Mouse (Mus musculus) thymus, postnatal 0 days (tissue): Measurements from ENCODE around the gene Med21. TPM values are rescaled to one million over a fixed set of nuclear protein-coding genes. Genes with fewer than 3 reads are reported as not detected.

Experiments used
- DNase-seq: peaks from one replicate; pipeline ENCODE4 v3.0.0-alpha.2; 2015; ENCODE audit warnings: low spot score
- polyA plus RNA-seq: library from polyadenylated mRNA; unstranded; fragments of >200 nt; fragmentation: Nextera tagmentation; extraction: Ambion mirVana; gene quantifications from 2 replicates; pipeline ENCODE4 v1.2.1, GENCODE M21; 2015

Gene Med21
- polyA plus RNA-seq, 1 experiment from 2014 or later = 115 TPM

DNA sequence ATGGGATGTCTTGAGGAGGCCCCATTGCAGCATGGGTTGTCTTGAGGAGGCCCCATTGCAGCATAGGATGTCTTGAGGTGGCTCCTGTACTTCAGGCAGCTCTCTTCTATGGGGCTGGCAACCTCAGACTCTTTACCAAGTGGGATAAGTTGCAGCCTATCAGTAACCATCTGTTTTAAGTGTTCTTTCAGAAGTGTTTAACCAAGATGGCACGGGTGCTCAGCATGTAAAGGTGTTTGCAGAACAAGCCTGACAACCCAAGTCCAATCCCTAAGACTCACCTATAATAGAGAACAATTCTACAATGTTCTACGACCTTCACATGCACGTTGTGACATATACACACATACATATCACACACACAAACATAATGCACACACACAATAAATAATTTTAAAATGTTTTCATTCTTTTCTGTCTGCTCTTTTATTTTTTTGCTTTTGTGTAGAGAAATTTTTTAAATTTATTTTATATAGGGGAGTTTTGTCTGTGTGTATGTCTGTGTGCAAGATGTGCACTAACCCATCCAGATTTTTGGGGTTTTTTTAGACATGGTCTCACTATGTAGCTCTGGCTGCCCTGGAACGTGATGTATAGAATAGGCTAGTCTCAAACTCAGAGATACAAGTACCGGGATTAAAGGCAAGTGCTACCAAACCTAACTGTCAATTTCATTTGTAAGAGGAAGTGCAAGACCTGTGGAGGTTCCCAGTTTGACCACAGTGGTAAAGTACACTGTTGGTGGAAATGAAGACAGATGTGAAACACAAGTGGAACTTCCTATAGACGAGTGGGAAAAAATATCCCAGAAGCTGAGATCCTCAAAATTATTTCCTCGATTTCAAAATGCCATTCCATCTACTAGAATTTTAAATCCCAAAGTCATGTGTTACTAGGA lies 2.0 kb upstream of the Med21 start:
- DNase-seq = no peak

DNA sequence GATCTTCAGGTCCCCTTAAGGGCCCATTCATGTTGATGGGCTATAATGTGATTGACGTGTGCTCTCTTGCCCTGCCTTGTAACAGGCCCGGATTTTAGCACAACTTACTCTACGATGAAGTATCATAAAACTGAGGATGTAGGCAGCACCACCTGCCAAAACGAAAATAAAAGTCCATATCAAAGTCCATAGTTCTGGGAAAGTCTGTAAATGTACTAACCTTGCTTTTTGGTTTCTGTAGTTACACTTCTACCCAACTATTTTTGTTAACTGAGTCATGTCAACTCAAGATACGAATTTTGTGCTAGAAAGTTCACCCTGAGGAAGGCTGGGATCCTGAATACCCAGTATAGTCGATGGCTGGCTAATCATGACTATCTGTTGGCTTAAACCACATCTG lies 1.4 kb upstream of the Med21 start:
- DNase-seq = no peak

GRCm38 (mm10) chr6:146641621-146642210 lies 631 bp upstream of the Med21 start:
- DNase-seq = no peak

GRCm38 (mm10) chr6:146643184-146643570 lies 830 bp downstream of the Med21 start:
- no peak for DNase-seq

DNA sequence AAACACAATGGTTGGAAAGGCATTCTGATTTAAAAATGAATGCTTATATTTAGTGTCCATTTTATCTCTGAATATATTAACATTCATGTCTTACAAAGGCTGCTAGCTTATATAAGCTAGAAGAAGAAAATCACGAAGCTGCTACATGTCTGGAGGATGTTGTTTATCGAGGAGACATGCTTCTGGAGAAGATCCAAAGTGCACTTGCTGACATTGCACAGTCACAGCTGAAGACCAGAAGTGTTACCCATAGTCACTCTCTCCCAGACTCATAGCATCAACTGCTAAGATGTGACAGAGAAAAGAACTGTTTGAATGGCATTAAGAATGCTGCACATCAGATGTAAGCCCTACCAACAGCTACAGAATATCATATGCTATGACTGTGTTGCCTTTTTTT lies 7.7 kb downstream of the Med21 start:
- no peak for DNase-seq

- no peak for DNase-seq
Measured at GRCm38 (mm10) chr6:146651431-146651830, 9.1 kb downstream of the Med21 start.

DNA sequence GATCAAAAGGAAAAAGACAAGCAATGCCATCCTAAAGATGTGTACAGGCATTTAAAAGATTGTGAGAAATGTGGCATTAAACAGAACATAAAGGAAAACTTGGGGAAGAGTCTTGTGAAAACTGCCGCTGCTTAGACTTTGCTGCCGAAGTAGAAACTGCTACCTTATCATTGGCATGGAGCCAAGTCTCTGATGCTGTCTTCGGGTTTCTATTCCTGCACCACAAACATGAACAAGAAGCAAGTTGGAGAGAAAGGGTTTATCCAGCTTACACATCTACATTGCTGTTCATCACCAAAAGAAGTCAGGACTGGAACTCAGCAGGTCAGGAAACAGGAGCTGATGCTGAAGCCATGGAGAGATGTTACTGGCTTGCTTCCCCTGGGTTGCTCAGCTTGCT lies 10.8 kb downstream of the Med21 start:
- DNase-seq = no peak

- peak; percentile 24 for DNase-seq
Measured at GRCm38 (mm10) chr6:146660591-146660990, 18.2 kb downstream of the Med21 start.

DNA sequence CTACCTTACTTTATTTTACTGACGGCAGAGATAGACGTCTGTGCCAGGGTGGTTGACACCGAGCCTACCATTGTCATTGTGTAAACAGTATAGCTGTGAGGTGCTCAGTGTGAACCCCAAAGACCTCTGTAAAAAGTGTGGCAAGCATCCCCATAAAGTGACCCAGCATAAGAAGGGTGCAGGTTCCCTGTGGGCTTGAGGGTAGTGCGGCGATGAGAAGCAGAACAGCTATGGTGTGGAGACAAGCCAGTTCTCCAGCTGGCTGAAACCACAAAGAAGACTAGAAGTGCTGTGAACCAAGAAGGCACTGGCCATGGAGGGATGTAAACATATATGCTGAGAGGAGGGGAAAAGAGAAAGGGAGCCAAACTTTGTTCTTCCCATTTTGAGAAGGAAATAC lies 19.3 kb downstream of the Med21 start:
- no peak for DNase-seq

GRCm38 (mm10) chr6:146662679-146663078 lies 20.3 kb downstream of the Med21 start:
- peak; percentile 75 for DNase-seq

GRCm38 (mm10) chr6:146664116-146664515 lies 21.8 kb downstream of the Med21 start:
- DNase-seq = no peak

GRCm38 (mm10) chr6:146664917-146665316 lies 22.6 kb downstream of the Med21 start:
- DNase-seq = no peak

- DNase-seq = no peak
Measured at GRCm38 (mm10) chr6:146665408-146665807, 23.1 kb downstream of the Med21 start.

- DNase-seq = no peak
Measured at GRCm38 (mm10) chr6:146666811-146667210, 24.5 kb downstream of the Med21 start.

- no peak for DNase-seq
Measured at GRCm38 (mm10) chr6:146668606-146669005, 26.3 kb downstream of the Med21 start.

DNA sequence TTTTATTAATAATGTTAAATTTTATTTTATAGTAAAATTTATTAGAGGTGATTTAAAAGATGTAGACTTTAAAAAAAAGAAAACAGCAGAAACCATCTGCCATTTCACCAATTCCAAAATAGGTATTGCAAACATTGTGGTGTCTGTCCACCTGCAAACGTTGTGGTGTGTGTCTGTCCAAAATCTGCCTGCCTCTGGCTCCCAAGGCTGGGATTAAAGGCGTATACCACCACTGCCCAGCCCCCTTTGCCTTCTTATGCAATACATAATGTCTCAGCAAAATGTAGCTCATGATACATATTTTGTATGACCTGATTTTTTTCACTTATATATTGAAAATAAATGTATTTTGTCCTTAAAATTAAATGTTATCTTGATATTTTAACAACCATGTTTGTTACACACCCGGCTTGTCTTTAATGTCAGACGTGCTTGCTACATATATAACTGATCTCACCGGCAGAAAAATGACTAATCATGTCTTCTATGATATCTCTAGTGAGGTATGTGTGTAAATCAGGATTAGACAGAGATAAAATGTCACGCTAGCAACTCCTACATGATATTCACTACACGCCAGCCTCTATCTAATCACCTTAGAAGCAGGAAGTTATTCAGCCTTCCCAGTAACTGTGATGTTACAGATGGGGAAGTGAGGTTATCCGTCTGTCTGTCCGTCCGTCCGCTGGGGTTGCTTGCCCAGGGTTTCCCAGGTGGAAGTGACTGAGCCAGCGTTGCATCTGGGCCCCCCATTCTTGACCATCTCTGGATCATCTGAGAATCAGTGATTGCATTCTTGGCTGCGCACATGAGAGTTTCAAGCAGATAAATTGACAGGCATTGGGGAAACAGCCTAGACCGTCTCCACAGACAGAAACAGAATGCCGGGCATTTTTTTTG lies 28.9 kb downstream of the Med21 start:
- no peak for DNase-seq

DNA sequence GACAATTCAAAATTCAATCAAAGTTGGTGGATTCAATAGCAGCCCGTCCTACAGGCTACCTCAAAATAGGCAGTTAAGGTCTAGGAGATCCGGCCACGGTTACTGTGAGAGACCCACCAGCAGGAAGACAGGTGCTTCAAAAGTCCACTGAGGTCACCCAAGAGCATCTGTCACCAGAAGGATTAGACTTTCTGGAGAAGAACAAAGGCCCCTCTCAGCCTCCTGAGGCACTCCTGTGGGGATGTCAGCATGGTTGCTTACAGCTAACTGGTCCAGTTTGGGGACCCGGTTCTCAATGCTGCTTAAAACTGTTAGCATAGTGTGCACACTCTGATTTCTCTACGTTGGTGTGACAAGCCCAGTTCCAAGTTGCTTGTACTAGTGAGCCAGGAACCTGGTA lies 29.8 kb downstream of the Med21 start:
- no peak for DNase-seq

GRCm38 (mm10) chr6:146673696-146674095 lies 31.3 kb downstream of the Med21 start:
- no peak for DNase-seq

GRCm38 (mm10) chr6:146674420-146674819 lies 32.1 kb downstream of the Med21 start:
- DNase-seq = peak; percentile 82

GRCm38 (mm10) chr6:146674881-146675536 lies 32.7 kb downstream of the Med21 start:
- DNase-seq = peak; percentile 19

- no peak for DNase-seq
Measured at GRCm38 (mm10) chr6:146676904-146677303, 34.6 kb downstream of the Med21 start.
